Mouse (Mus musculus) cerebellum, adult 2 months (tissue): ENCODE measurements around the gene Vps26a.

Experiments
- CTCF ChIP-seq: fragments of 200-500 bp; IDR thresholded peaks from 2 replicates; pipeline ENCODE4 v1.5.1; 2011; ENCODE audit warnings: low read depth, mild to moderate bottlenecking, control low read depth, low read length, moderate library complexity, borderline replicate concordance; ENCODE audit not compliant: insufficient read depth
- POLR2A ChIP-seq: fragments of 200-500 bp; IDR thresholded peaks from 2 replicates; pipeline ENCODE4 v1.6.1; 2011; ENCODE audit warnings: low read length, control low read depth, borderline replicate concordance; ENCODE audit not compliant: insufficient read depth

GRCm38 (mm10) chr10:62530183-62530582 lies 43.6 kb upstream of the Vps26a start:
- TF ChIP-seq CTCF (no peak), POLR2A (no peak)
